Mouse (Mus musculus): ENCODE results near the gene Ccdc92b. TPM values are rescaled to one million over a fixed set of nuclear protein-coding genes. Genes with fewer than 3 reads are reported as not detected.
A peak's percentile ranks its signal among the peaks of the same experiment; 100 is the strongest.

Gene Ccdc92b
- total RNA-seq, 1 experiment: 1.8 TPM

DNA sequence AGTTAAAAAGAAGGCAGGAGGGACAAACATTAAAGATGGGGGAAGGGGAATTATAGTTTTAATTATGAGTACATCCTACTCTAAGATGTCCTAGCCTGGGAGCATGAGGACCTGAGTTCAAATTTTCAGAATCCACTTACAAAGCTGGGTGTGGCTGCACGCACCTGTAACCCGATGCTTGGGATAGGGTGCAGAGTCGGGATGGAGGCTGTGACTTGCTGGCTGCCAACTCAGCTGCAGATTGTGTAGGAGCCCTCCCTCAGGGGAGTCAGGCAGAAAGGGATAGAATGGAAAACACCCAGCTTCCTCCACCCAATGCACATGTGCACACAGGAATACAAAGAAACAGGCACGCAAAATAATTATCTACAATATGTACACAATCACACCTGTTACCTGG is 6.0 kb upstream of the Ccdc92b start:
- in situ Hi-C loops (cut with MboI; ENCODE audit: low sequenced_read_pairs in 2 of 2, unreplicated experiment in 2 of 2): no loop called here
- TF ChIP-seq MAFK (IDR thresholded peaks at IDR 0.05; ENCODE audit: insufficient read depth, low read depth, low read length) (no peak), ZC3H11A (IDR thresholded peaks at IDR 0.05; ENCODE audit: borderline replicate concordance, low read depth, low read length) (no peak), CHD2 (IDR thresholded peaks at IDR 0.05; ENCODE audit: low read depth, low read length) (no peak), HCFC1 (IDR thresholded peaks at IDR 0.05; ENCODE audit: borderline replicate concordance, insufficient read depth, low read length) (no peak), ZNF384 (IDR thresholded peaks at IDR 0.05; ENCODE audit: low read depth, low read length) (no peak)
- DNase-seq (ENCODE audit: low read depth, low spot score): no peak
- Histone ChIP-seq H3K27ac (ENCODE audit: insufficient read depth, low read depth, low read length, poor library complexity, severe bottlenecking) (no peak overlapping the region), H3K4me1 (ENCODE audit: control insufficient read depth in 2 of 2, insufficient read depth in 2 of 2, low read length in 2 of 2, poor library complexity in 1 of 2) (peaks cover 0 to 16% of the 10 kb centered on the region in 2 experiments; a peak in 3 of 4 replicates), H3K9ac (ENCODE audit: insufficient read depth, low read depth, low read length, poor library complexity, severe bottlenecking) (no peak overlapping the region), H3K4me3 (ENCODE audit: insufficient read depth in 1 of 2, low read depth in 1 of 2, low read length in 2 of 2, poor library complexity in 1 of 2, severe bottlenecking in 1 of 2) (no peak overlapping the region), H3K9me3 (ENCODE audit: control insufficient read depth, insufficient read depth, low read depth, low read length) (no peaks in the 10 kb centered on the region), H3K36me3 (ENCODE audit: control insufficient read depth, insufficient read depth, low read length, poor library complexity, severe bottlenecking) (no peaks in the 10 kb centered on the region)

GRCm38 (mm10) chr11:74615571-74615970 is 3.8 kb upstream of the Ccdc92b start:
- DNase-seq (ENCODE audit: low read depth, low spot score): no peak
- in situ Hi-C loops (cut with MboI; ENCODE audit: low sequenced_read_pairs in 2 of 2, unreplicated experiment in 2 of 2): no loop called here
- Histone ChIP-seq H3K36me3 (ENCODE audit: control insufficient read depth, insufficient read depth, low read length, poor library complexity, severe bottlenecking) (no peaks in the 10 kb centered on the region), H3K9ac (ENCODE audit: insufficient read depth, low read depth, low read length, poor library complexity, severe bottlenecking) (no peak overlapping the region), H3K27ac (ENCODE audit: insufficient read depth, low read depth, low read length, poor library complexity, severe bottlenecking) (no peak overlapping the region), H3K4me1 (ENCODE audit: control insufficient read depth in 2 of 2, insufficient read depth in 2 of 2, low read length in 2 of 2, poor library complexity in 1 of 2) (peaks cover 2 to 13% of the 10 kb centered on the region in 2 experiments; a peak in 3 of 4 replicates), H3K4me3 (ENCODE audit: insufficient read depth in 1 of 2, low read depth in 1 of 2, low read length in 2 of 2, poor library complexity in 1 of 2, severe bottlenecking in 1 of 2) (no peak overlapping the region), H3K9me3 (ENCODE audit: control insufficient read depth, insufficient read depth, low read depth, low read length) (no peaks in the 10 kb centered on the region)
- no peak for TF ChIP-seq ZC3H11A (IDR thresholded peaks at IDR 0.05; ENCODE audit: borderline replicate concordance, low read depth, low read length)
- TF ChIP-seq HCFC1 (IDR thresholded peaks at IDR 0.05; ENCODE audit: borderline replicate concordance, insufficient read depth, low read length): no peak
- no peak for TF ChIP-seq MAFK (IDR thresholded peaks at IDR 0.05; ENCODE audit: insufficient read depth, low read depth, low read length)
- no peak for TF ChIP-seq ZNF384 (IDR thresholded peaks at IDR 0.05; ENCODE audit: low read depth, low read length)
- no peak for TF ChIP-seq CHD2 (IDR thresholded peaks at IDR 0.05; ENCODE audit: low read depth, low read length)

DNA sequence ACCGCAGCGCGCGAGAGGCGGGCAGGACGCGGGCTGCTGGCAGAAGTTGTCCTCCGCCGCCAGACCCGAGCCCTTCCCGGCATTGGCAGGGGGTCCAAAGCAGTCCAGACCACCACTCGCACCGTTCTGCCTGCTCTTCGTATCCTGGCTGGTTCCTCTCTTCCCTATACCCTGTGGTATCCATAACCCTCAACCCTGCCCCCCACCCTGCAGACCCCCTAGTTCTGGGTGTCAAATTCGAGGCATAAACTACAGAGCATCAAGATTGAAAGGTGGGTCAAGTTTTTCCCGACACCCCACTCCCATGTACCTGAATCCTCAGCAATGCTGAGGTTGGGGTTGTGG is 523 bp downstream of the Ccdc92b start:
- no peak for DNase-seq (ENCODE audit: low read depth, low spot score)
- in situ Hi-C loops (cut with MboI; ENCODE audit: low sequenced_read_pairs in 2 of 2, unreplicated experiment in 2 of 2): no loop called here
- Histone ChIP-seq H3K36me3 (ENCODE audit: control insufficient read depth, insufficient read depth, low read length, poor library complexity, severe bottlenecking) (peaks cover 8% of the 10 kb centered on the region; the same call in 1 of the 2 replicates), H3K4me3 (ENCODE audit: insufficient read depth in 1 of 2, low read depth in 1 of 2, low read length in 2 of 2, poor library complexity in 1 of 2, severe bottlenecking in 1 of 2) (peak overlapping the region; percentile 95 to 97), H3K9ac (ENCODE audit: insufficient read depth, low read depth, low read length, poor library complexity, severe bottlenecking) (peak overlapping the region; percentile 87), H3K4me1 (ENCODE audit: control insufficient read depth in 2 of 2, insufficient read depth in 2 of 2, low read length in 2 of 2, poor library complexity in 1 of 2) (peaks cover 2 to 5% of the 10 kb centered on the region in 2 experiments; a peak in 1 of 4 replicates), H3K9me3 (ENCODE audit: control insufficient read depth, insufficient read depth, low read depth, low read length) (no peaks in the 10 kb centered on the region), H3K27ac (ENCODE audit: insufficient read depth, low read depth, low read length, poor library complexity, severe bottlenecking) (no peak overlapping the region)
- no peak for TF ChIP-seq MAFK (IDR thresholded peaks at IDR 0.05; ENCODE audit: insufficient read depth, low read depth, low read length)

- no peak overlapping the region for H3K9ac ChIP-seq (ENCODE audit: insufficient read depth, low read depth, low read length, poor library complexity, severe bottlenecking)
- peaks cover 8% of the 10 kb centered on the region; the same call in 1 of the 2 replicates for H3K36me3 ChIP-seq (ENCODE audit: control insufficient read depth, insufficient read depth, low read length, poor library complexity, severe bottlenecking)
- in situ Hi-C loops (cut with MboI; ENCODE audit: low sequenced_read_pairs in 2 of 2, unreplicated experiment in 2 of 2): no loop called here
- TF ChIP-seq ZNF384 (IDR thresholded peaks at IDR 0.05; ENCODE audit: low read depth, low read length): no peak
- no peak for TF ChIP-seq HCFC1 (IDR thresholded peaks at IDR 0.05; ENCODE audit: borderline replicate concordance, insufficient read depth, low read length)
- no peak for TF ChIP-seq CHD2 (IDR thresholded peaks at IDR 0.05; ENCODE audit: low read depth, low read length)
- no peak for TF ChIP-seq MAFK (IDR thresholded peaks at IDR 0.05; ENCODE audit: insufficient read depth, low read depth, low read length)
- TF ChIP-seq ZC3H11A (IDR thresholded peaks at IDR 0.05; ENCODE audit: borderline replicate concordance, low read depth, low read length): no peak
- no peaks in the 10 kb centered on the region for H3K9me3 ChIP-seq (ENCODE audit: control insufficient read depth, insufficient read depth, low read depth, low read length)
- no peak for DNase-seq (ENCODE audit: low read depth, low spot score)
- H3K4me3 ChIP-seq (ENCODE audit: insufficient read depth in 1 of 2, low read depth in 1 of 2, low read length in 2 of 2, poor library complexity in 1 of 2, severe bottlenecking in 1 of 2): no peak overlapping the region
- peaks cover 2 to 5% of the 10 kb centered on the region in 2 experiments; a peak in 1 of 4 replicates for H3K4me1 ChIP-seq (ENCODE audit: control insufficient read depth in 2 of 2, insufficient read depth in 2 of 2, low read length in 2 of 2, poor library complexity in 1 of 2)
- no peak overlapping the region for H3K27ac ChIP-seq (ENCODE audit: insufficient read depth, low read depth, low read length, poor library complexity, severe bottlenecking)
Observed at GRCm38 (mm10) chr11:74621974-74622669, 2.7 kb downstream of the Ccdc92b start.
